Mouse (Mus musculus) ES-E14 (cell line): ENCODE measurements around the gene Rpl13a. TPM values are rescaled to one million over a fixed set of nuclear protein-coding genes. Genes with fewer than 3 reads are reported as not detected.

Experiments
- DNase-seq: peaks from one replicate; pipeline ENCODE4 v3.0.0-alpha.2; 2013; ENCODE audit warnings: low read depth, low spot score
- H3K27ac ChIP-seq: 2 replicates; pipeline ENCODE4 v1.5.1; 2012; ENCODE audit warnings: low read depth, mild to moderate bottlenecking, low read length, moderate library complexity, mixed read lengths; ENCODE audit not compliant: poor library complexity, insufficient read depth, severe bottlenecking
- H3K36me3 ChIP-seq: 2 replicates; pipeline ENCODE4 v1.6.1; 2012; ENCODE audit warnings: mild to moderate bottlenecking, low read length, moderate library complexity, mixed read lengths; ENCODE audit not compliant: control insufficient read depth, poor library complexity, insufficient read depth, severe bottlenecking
- H3K4me1 ChIP-seq, 2 experiments: fragments of 150-350 bp in 1 of 2; sonication (generic) in 1 of 2; 2 replicates each; pipeline ENCODE4 v1.6.1; 2012; ENCODE audit warnings: low read length in 2 of 2, mild to moderate bottlenecking in 1 of 2, mixed read lengths in 1 of 2; ENCODE audit not compliant: control insufficient read depth in 2 of 2, insufficient read depth in 2 of 2, poor library complexity in 1 of 2
- H3K4me3 ChIP-seq, 2 experiments: fragments of 150-350 bp in 1 of 2; sonication (generic) in 1 of 2; 2 replicates each; pipeline ENCODE4 v1.5.1; 2012; ENCODE audit warnings: low read length in 2 of 2, low read depth in 1 of 2, mild to moderate bottlenecking in 1 of 2, mixed read lengths in 1 of 2; ENCODE audit not compliant: insufficient read depth in 1 of 2, poor library complexity in 1 of 2, severe bottlenecking in 1 of 2
- H3K9ac ChIP-seq: 2 replicates; pipeline ENCODE4 v1.6.1; 2012; ENCODE audit warnings: low read depth, mild to moderate bottlenecking, low read length, mixed read lengths; ENCODE audit not compliant: poor library complexity, insufficient read depth, severe bottlenecking
- H3K9me3 ChIP-seq: fragments of 150-350 bp; sonication (generic); 2 replicates; pipeline ENCODE4 v1.6.1; 2012; ENCODE audit warnings: low read depth, mild to moderate bottlenecking, low read length; ENCODE audit not compliant: control insufficient read depth, insufficient read depth
- CHD2 ChIP-seq: IDR thresholded peaks from 2 replicates; pipeline ENCODE4 v1.6.1; 2014; ENCODE audit warnings: mild to moderate bottlenecking, low read depth, low read length, inconsistent platforms
- HCFC1 ChIP-seq: IDR thresholded peaks from 2 replicates; pipeline ENCODE4 v1.6.1; 2012; ENCODE audit warnings: low read length, inconsistent platforms, borderline replicate concordance; ENCODE audit not compliant: insufficient read depth
- MAFK ChIP-seq: IDR thresholded peaks from 2 replicates; pipeline ENCODE4 v1.6.1; 2014; ENCODE audit warnings: mild to moderate bottlenecking, low read depth, low read length, inconsistent platforms; ENCODE audit not compliant: insufficient read depth
- ZC3H11A ChIP-seq: IDR thresholded peaks from 2 replicates; pipeline ENCODE4 v1.6.1; 2012; ENCODE audit warnings: low read depth, mild to moderate bottlenecking, inconsistent platforms, low read length, borderline replicate concordance
- ZNF384 ChIP-seq: IDR thresholded peaks from 2 replicates; pipeline ENCODE4 v1.6.1; 2012; ENCODE audit warnings: low read depth, low read length, inconsistent platforms
- in situ Hi-C, 2 experiments: fragments of 600-800 bp; cut with MboI; formaldehyde crosslinking; loops; one replicate each; pipeline ENCODE4 v1.15.1; 2025; ENCODE audit warnings: low sequenced_read_pairs in 2 of 2, inconsistent platforms in 1 of 2; ENCODE audit not compliant: unreplicated experiment in 2 of 2
- total RNA-seq: library from RNA; depleted of rRNA; stranded (reverse); fragments of 300-350 nt; gene quantifications from 2 replicates; pipeline ENCODE4 v1.2.3, GENCODE M21; 2012

The Rpl13a gene
- total RNA-seq, 1 experiment = 3,971 TPM

GRCm38 (mm10) chr7:45081016-45081415 lies 47.5 kb downstream of the Rpl13a start:
- Histone ChIP-seq H3K4me3 (no peak overlapping the region), H3K36me3 (peaks cover 16% of the 10 kb centered on the region), H3K9ac (no peak overlapping the region), H3K4me1 (peaks cover 0 to 24% of the 10 kb centered on the region in 2 experiments; a peak in 2 of 4 replicates), H3K27ac (no peak overlapping the region; the same call in 1 of the 2 replicates), H3K9me3 (no peaks in the 10 kb centered on the region)
- TF ChIP-seq HCFC1 (no peak), ZC3H11A (no peak), CHD2 (no peak), ZNF384 (no peak), MAFK (no peak)
- in situ Hi-C loops = no loop called here
- DNase-seq = no peak

- H3K4me3 ChIP-seq = no peak overlapping the region
- no peak for DNase-seq
- no peak overlapping the region for H3K9ac ChIP-seq
- peaks cover 0 to 29% of the 10 kb centered on the region in 2 experiments; a peak in 2 of 4 replicates for H3K4me1 ChIP-seq
- peaks cover 21% of the 10 kb centered on the region for H3K36me3 ChIP-seq
- no peak overlapping the region for H3K27ac ChIP-seq
- in situ Hi-C loops = loop anchor here in 1 of 2 experiments (5.0 kb wide), 1 partner anchor 52 kb away; no protein-coding TSS in a partner anchor
- H3K9me3 ChIP-seq = no peaks in the 10 kb centered on the region
- no peak for TF ChIP-seq CHD2
- TF ChIP-seq ZNF384 = no peak
- no peak for TF ChIP-seq MAFK
- TF ChIP-seq HCFC1 = no peak
- peak; percentile 65; the same call in 1 of the 2 replicates for TF ChIP-seq ZC3H11A
These were observed 48.7 kb downstream of the Rpl13a start for GRCm38 (mm10) chr7:45079856-45080255.

- in situ Hi-C loops = loop anchor here in 1 of 2 experiments (5.0 kb wide), 1 partner anchor 54 kb away; no protein-coding TSS in a partner anchor
- Histone ChIP-seq H3K9ac (no peak overlapping the region), H3K27ac (no peak overlapping the region), H3K4me1 (peaks cover 0 to 30% of the 10 kb centered on the region in 2 experiments; a peak in 2 of 4 replicates), H3K9me3 (no peaks in the 10 kb centered on the region), H3K36me3 (peaks cover 27% of the 10 kb centered on the region), H3K4me3 (no peak overlapping the region)
- TF ChIP-seq MAFK = no peak
- TF ChIP-seq ZNF384 = no peak
- TF ChIP-seq CHD2 = no peak
- no peak for TF ChIP-seq ZC3H11A
- no peak for TF ChIP-seq HCFC1
- no peak for DNase-seq
These were observed 50.0 kb downstream of the Rpl13a start for GRCm38 (mm10) chr7:45078513-45078912.

GRCm38 (mm10) chr7:45077829-45078228 lies 50.7 kb downstream of the Rpl13a start:
- no peak overlapping the region for H3K9ac ChIP-seq
- no peak for DNase-seq
- H3K4me3 ChIP-seq = no peak overlapping the region
- no peak overlapping the region for H3K27ac ChIP-seq
- H3K4me1 ChIP-seq = peaks cover 1 to 29% of the 10 kb centered on the region in 2 experiments; a peak in 3 of 4 replicates
- in situ Hi-C loops = loop anchor here in 1 of 2 experiments (5.0 kb wide), 1 partner anchor 54 kb away; no protein-coding TSS in a partner anchor
- no peaks in the 10 kb centered on the region for H3K9me3 ChIP-seq
- TF ChIP-seq ZNF384 (no peak), ZC3H11A (no peak), CHD2 (no peak), HCFC1 (no peak), MAFK (no peak)
- H3K36me3 ChIP-seq = peaks cover 24% of the 10 kb centered on the region

GRCm38 (mm10) chr7:45077322-45077721 lies 51.2 kb downstream of the Rpl13a start:
- Histone ChIP-seq H3K9ac (peak overlapping the region; percentile 34; the same call in 1 of the 2 replicates), H3K9me3 (no peaks in the 10 kb centered on the region), H3K27ac (no peak overlapping the region), H3K4me3 (no peak overlapping the region), H3K4me1 (peaks cover 4 to 27% of the 10 kb centered on the region in 2 experiments; a peak in 3 of 4 replicates), H3K36me3 (peaks cover 24% of the 10 kb centered on the region)
- in situ Hi-C loops = loop anchor here in 1 of 2 experiments (5.0 kb wide), 1 partner anchor 55 kb away; no protein-coding TSS in a partner anchor
- no peak for TF ChIP-seq CHD2
- DNase-seq = no peak
